Mouse (Mus musculus) heart, adult 10 weeks (tissue): ENCODE results near the gene Mylk3. TPM values are rescaled to one million over a fixed set of nuclear protein-coding genes. Genes with fewer than 3 reads are reported as not detected.

Experiments
- polyA plus RNA-seq: library from polyadenylated mRNA; stranded (reverse); fragments of 350-450 nt; fragmentation: Illumina TruSeq; extraction: RNeasy Lipid Tissue Mini Kit (QIAGEN cat#74804); gene quantifications from one replicate; pipeline ENCODE4 v1.2.3, GENCODE M21; 2014; ENCODE audit warnings: low read depth, low replicate concordance

The Mylk3 gene
- polyA plus RNA-seq, result 542 TPM

DNA sequence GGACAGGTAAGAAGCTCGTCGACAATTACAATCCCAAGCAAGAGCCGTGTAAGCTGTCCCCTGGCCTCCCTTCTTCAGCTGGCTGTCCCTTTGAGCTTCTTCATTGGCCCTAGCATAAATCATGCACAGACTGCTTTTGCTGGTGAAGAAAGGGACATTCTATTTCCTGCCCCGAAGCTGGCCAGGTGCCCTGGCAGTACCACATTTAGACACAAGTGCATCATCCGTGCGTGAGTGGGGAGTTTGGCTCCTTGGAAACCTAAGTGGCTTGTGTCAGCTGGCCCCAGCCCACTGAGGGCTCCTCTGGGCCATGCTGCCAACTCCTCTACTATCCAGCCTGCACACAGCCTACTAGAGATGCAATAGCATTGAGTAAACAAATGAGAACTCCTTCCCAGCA lies at the start of gene Mylk3:
Mylk3 (minus strand) TSS at position 141 of the 400 bp plus-strand sequence.

DNA sequence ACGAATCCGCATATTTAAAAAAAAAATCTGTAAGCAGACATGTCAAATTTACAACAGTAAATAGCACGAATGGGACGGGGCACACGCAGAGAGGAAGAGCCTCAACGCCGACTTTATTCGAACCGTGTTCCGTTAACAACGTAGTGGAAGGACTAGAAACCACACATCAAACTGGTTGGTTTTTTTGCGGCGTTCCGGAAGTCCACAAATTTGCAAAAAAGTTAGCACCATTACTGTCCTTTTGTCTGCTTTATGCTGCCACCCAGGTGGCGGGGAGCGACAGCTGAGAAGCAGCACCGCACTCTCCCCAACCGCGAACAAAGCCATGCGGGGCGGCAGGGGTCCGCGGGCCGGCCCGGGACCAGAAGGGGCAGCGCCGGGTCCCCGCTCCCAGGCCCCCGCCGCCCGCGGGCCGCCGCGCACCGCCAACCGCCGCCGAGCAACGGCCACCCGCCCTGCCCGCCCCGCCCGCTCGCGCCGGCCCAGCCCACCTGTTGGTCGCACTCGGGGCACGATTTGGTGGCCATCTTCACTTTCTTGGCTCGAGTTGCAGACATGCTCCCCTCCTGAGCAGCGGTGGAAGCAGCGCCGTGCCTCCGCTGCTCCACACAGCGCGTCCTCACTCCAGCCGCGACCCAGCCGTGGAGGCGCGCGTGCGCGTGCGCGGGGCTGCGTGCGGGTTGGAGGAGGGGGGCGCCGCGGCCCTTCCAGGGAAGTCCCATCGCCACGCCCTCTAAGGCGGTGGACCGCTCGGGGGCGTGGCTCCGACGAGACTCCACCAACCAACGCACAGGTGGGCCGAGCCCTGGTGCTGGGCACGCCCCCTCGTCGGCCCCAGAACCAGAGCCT lies 46.2 kb upstream of the Mylk3 start, which contains the start of gene 4921524J17Rik:
4921524J17Rik (minus strand) TSS at position 666 of the 849 bp plus-strand sequence.

DNA sequence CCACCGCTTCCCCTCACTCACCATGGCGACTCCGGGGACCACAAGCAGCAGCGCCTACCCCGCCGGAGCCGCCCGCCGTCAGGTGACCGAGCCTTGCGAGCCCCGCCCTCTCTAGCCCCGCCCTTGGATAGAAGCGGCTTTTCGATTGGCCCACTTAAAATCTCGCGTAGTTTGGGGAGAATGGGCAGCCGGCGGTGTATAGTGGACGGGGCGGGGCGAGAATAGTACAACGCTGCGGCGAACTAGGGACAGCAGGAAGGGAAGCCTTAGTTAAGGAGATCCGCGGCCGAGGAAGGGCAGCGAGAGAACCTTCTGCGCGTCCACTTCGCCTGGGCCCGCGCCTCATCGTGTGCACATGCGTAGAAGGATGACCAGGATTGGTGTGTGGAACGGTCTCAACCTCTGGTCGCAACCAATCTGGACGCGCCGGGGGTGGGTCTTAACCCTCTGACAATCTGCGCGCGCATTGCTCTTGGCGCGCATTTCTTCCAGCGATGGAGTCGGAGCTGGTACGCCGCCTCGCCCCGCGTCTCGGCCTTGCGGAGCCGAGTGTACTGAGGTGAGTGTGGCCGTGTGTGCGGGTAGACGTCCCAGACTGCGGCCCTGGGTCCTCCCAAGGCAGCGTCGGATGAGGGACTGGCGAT lies 86.6 kb downstream of the Mylk3 start, which contains the start of the genes Orc6 and Vps35:
Orc6 (plus strand) TSS at position 199 of the 644 bp plus-strand sequence.
Vps35 (minus strand) TSS at position 369 of the 644 bp plus-strand sequence.

Other genes with a start within 250 kb of the Mylk3 start
- gene Cks1brt, start 234.4 kb downstream of the Mylk3 start, polyA plus RNA-seq, result not detected
- gene Olfr371, start 160.4 kb downstream of the Mylk3 start, polyA plus RNA-seq, result not detected
- gene Orc6, start 86.7 kb downstream of the Mylk3 start, polyA plus RNA-seq, result 13.2 TPM
- 77.9 TPM for gene Vps35, start 86.5 kb downstream of the Mylk3 start, polyA plus RNA-seq
- gene 4921524J17Rik, start 46.5 kb upstream of the Mylk3 start, polyA plus RNA-seq, result 26.7 TPM
- gene Gpt2, start 106.2 kb upstream of the Mylk3 start, polyA plus RNA-seq, result 29.8 TPM
- 258 TPM for gene Dnaja2, start 169.0 kb upstream of the Mylk3 start, polyA plus RNA-seq